Mouse (Mus musculus) hindbrain, postnatal 0 days (tissue): ENCODE results near the gene Nap1l5. TPM values are rescaled to one million over a fixed set of nuclear protein-coding genes. Genes with fewer than 3 reads are reported as not detected.

ENCODE experiments used
- ATAC-seq: fragments of 200-750 bp; cut with Nextera tagmentation; 2 replicates; pipeline ENCODE4 v1.8.0; 2017; ENCODE audit warnings: mild to moderate bottlenecking, moderate TSS enrichment, moderate library complexity
- DNase-seq: peaks from one replicate; pipeline ENCODE4 v3.0.0-alpha.2; 2015; ENCODE audit warnings: low spot score
- H3K27ac ChIP-seq: fragments of 300-500 bp; sonication (generic); 2 replicates; pipeline ENCODE4 v1.5.1; 2014; ENCODE audit warnings: mild to moderate bottlenecking
- H3K27me3 ChIP-seq: fragments of 300-500 bp; sonication (generic); 2 replicates; pipeline ENCODE4 v1.6.1; 2014; ENCODE audit warnings: low read length, mixed read lengths; ENCODE audit not compliant: insufficient read depth
- H3K36me3 ChIP-seq: fragments of 300-500 bp; sonication (generic); 2 replicates; pipeline ENCODE4 v1.6.1; 2014; ENCODE audit warnings: low read length, mixed read lengths; ENCODE audit not compliant: insufficient read depth
- H3K4me1 ChIP-seq: fragments of 300-500 bp; sonication (generic); 2 replicates; pipeline ENCODE4 v1.6.1; 2014; ENCODE audit warnings: antibody characterized with exemption, low read length, mixed read lengths; ENCODE audit not compliant: insufficient read depth
- H3K4me2 ChIP-seq: fragments of 300-500 bp; sonication (generic); 2 replicates; pipeline ENCODE4 v1.6.1; 2014; ENCODE audit warnings: low read depth, mild to moderate bottlenecking, low read length, moderate library complexity, mixed read lengths
- H3K4me3 ChIP-seq: fragments of 300-500 bp; sonication (generic); 2 replicates; pipeline ENCODE4 v1.5.1; 2014; ENCODE audit warnings: low read length
- H3K9ac ChIP-seq: fragments of 300-500 bp; sonication (generic); replicated peaks from 2 replicates; pipeline ENCODE4 v1.6.1; 2014; ENCODE audit warnings: mild to moderate bottlenecking, low read length, moderate library complexity, mixed read lengths
- H3K9me3 ChIP-seq: fragments of 300-500 bp; sonication (generic); 2 replicates; pipeline ENCODE4 v1.6.1; 2016; ENCODE audit warnings: low read length, mixed read lengths
- CTCF ChIP-seq: IDR thresholded peaks from 2 replicates; pipeline ENCODE4 v1.5.1; 2016; ENCODE audit warnings: antibody characterized with exemption, control low read depth, low read depth
- WGBS: fragments of 180-500 bp; shearing (Covaris S2); extraction: QIAGEN DNeasy Blood & Tissue Kit; methylation state at CpG from one replicate; pipeline ENCODE4 v1.1.7; 2014; 5-methylcytosine and 5-hydroxymethylcytosine counted together
- polyA plus RNA-seq: library from polyadenylated mRNA; unstranded; fragments of >200 nt; fragmentation: Nextera tagmentation; extraction: Ambion mirVana; gene quantifications from 2 replicates; pipeline ENCODE4 v1.2.1, GENCODE M21; 2015
- total RNA-seq: library from RNA; depleted of rRNA; stranded (reverse); fragments of >200 nt; gene quantifications from 2 replicates; pipeline ENCODE4 v1.2.3, GENCODE M21; 2014; rRNA removed

Gene Nap1l5
- total and polyA plus RNA-seq, 2 experiments from 2014 or later, result 169 to 670 TPM

- Histone ChIP-seq H3K4me2 (no peak overlapping the region), H3K9me3 (no peaks in the 10 kb centered on the region), H3K27ac (no peak overlapping the region), H3K27me3 (no peaks in the 10 kb centered on the region), H3K9ac (no peak overlapping the region), H3K4me1 (no peaks in the 10 kb centered on the region), H3K4me3 (no peak overlapping the region), H3K36me3 (peaks cover 11% of the 10 kb centered on the region; the same call in 1 of the 2 replicates)
- TF ChIP-seq CTCF, result no peak
- ATAC-seq (no peak), DNase-seq (peak; percentile 22)
- WGBS, result 69% methylated on average over 10 of the region's 10 CpGs
Observed at GRCm38 (mm10) chr6:58855676-58856367, 51.1 kb downstream of the Nap1l5 start.

Other genes with a start within 250 kb of the Nap1l5 start
- gene Herc3, start 75.6 kb downstream of the Nap1l5 start, total RNA-seq, result 105 and 140 TPM in 2 replicates
- 35.1 and 36.8 TPM in 2 replicates for gene Herc3, start 75.6 kb downstream of the Nap1l5 start, polyA plus RNA-seq
- 2.9 and 5.1 TPM in 2 replicates for gene Fam13a, start 117.5 kb upstream of the Nap1l5 start, total RNA-seq
- 14.3 and 14.4 TPM in 2 replicates for gene Fam13a, start 117.5 kb upstream of the Nap1l5 start, polyA plus RNA-seq